Mouse (Mus musculus) midbrain, postnatal 0 days (tissue): Measurements from ENCODE around the gene Noct. TPM values are rescaled to one million over a fixed set of nuclear protein-coding genes. Genes with fewer than 3 reads are reported as not detected.

Experiments used
- ATAC-seq: fragments of 200-750 bp; cut with Nextera tagmentation; 2 replicates; pipeline ENCODE4 v1.8.0; 2017; ENCODE audit warnings: moderate number of reproducible peaks, mild to moderate bottlenecking, moderate TSS enrichment, moderate library complexity; ENCODE audit not compliant: low FRiP score
- DNase-seq: peaks from one replicate; pipeline ENCODE4 v3.0.0-alpha.2; 2015; ENCODE audit warnings: low spot score
- H3K27ac ChIP-seq: fragments of 300-500 bp; sonication (generic); 2 replicates; pipeline ENCODE4 v1.5.1; 2014; ENCODE audit warnings: low read depth, mild to moderate bottlenecking, low read length, mixed read lengths
- H3K27me3 ChIP-seq: fragments of 300-500 bp; sonication (generic); 2 replicates; pipeline ENCODE4 v1.6.1; 2014; ENCODE audit warnings: low read length, control low read depth, mixed read lengths; ENCODE audit not compliant: insufficient read depth
- H3K36me3 ChIP-seq: fragments of 300-500 bp; sonication (generic); 2 replicates; pipeline ENCODE4 v1.6.1; 2014; ENCODE audit warnings: low read length, control low read depth, mixed read lengths; ENCODE audit not compliant: insufficient read depth
- H3K4me1 ChIP-seq: fragments of 300-500 bp; sonication (generic); 2 replicates; pipeline ENCODE4 v1.6.1; 2014; ENCODE audit warnings: mild to moderate bottlenecking, control low read depth, antibody characterized with exemption, low read length, mixed read lengths; ENCODE audit not compliant: insufficient read depth
- H3K4me2 ChIP-seq: fragments of 300-500 bp; sonication (generic); 2 replicates; pipeline ENCODE4 v1.6.1; 2014; ENCODE audit warnings: low read depth, mild to moderate bottlenecking, low read length, mixed read lengths; ENCODE audit not compliant: poor library complexity, severe bottlenecking
- H3K4me3 ChIP-seq: fragments of 300-500 bp; sonication (generic); 2 replicates; pipeline ENCODE4 v1.5.1; 2014; ENCODE audit warnings: low read depth, mild to moderate bottlenecking, low read length, moderate library complexity
- H3K9ac ChIP-seq: fragments of 300-500 bp; sonication (generic); replicated peaks from 2 replicates; pipeline ENCODE4 v1.6.1; 2014; ENCODE audit warnings: mild to moderate bottlenecking, low read length, moderate library complexity, mixed read lengths; ENCODE audit not compliant: poor library complexity, severe bottlenecking
- H3K9me3 ChIP-seq: fragments of 300-500 bp; sonication (generic); 2 replicates; pipeline ENCODE4 v1.6.1; 2016; ENCODE audit warnings: low read length, control low read depth
- CTCF ChIP-seq: IDR thresholded peaks from 2 replicates; pipeline ENCODE4 v1.5.1; 2016; ENCODE audit warnings: antibody characterized with exemption, mild to moderate bottlenecking
- WGBS: fragments of 180-500 bp; shearing (Covaris S2); extraction: QIAGEN DNeasy Blood & Tissue Kit; methylation state at CpG from one replicate; pipeline ENCODE4 v1.1.7; 2014; 5-methylcytosine and 5-hydroxymethylcytosine counted together
- polyA plus RNA-seq: library from polyadenylated mRNA; unstranded; fragments of >200 nt; fragmentation: Nextera tagmentation; extraction: Ambion mirVana; gene quantifications from 2 replicates; pipeline ENCODE4 v1.2.1, GENCODE M21; 2015
- total RNA-seq: library from RNA; depleted of rRNA; stranded (reverse); fragments of >200 nt; gene quantifications from 2 replicates; pipeline ENCODE4 v1.2.3, GENCODE M21; 2014

The Noct gene
- total and polyA plus RNA-seq, 2 experiments from 2014 or later: 36.7 to 50.0 TPM

- H3K4me3 ChIP-seq: no peak overlapping the region
- 91% methylated on average over 12 of the region's 12 CpGs for whole genome bisulfite sequencing
- ATAC-seq (no peak), DNase-seq (no peak)
- peaks cover 45% of the 10 kb centered on the region for H3K36me3 ChIP-seq
- H3K27me3 ChIP-seq: no peaks in the 10 kb centered on the region
- H3K9ac ChIP-seq: no peak overlapping the region
- TF ChIP-seq CTCF: no peak
- no peaks in the 10 kb centered on the region for H3K4me1 ChIP-seq
- no peak overlapping the region for H3K27ac ChIP-seq
- no peaks in the 10 kb centered on the region for H3K9me3 ChIP-seq
- H3K4me2 ChIP-seq: no peak overlapping the region
These were observed 32.2 kb downstream of the Noct start for GRCm38 (mm10) chr3:51256450-51256849.

- TF ChIP-seq CTCF: no peak
- ATAC-seq (no peak), DNase-seq (no peak)
- no peaks in the 10 kb centered on the region for H3K9me3 ChIP-seq
- H3K36me3 ChIP-seq: peaks cover 49% of the 10 kb centered on the region
- 92% methylated on average over 5 of the region's 5 CpGs for WGBS
- H3K4me3 ChIP-seq: no peak overlapping the region
- H3K27me3 ChIP-seq: no peaks in the 10 kb centered on the region
- no peak overlapping the region for H3K27ac ChIP-seq
- H3K4me1 ChIP-seq: no peaks in the 10 kb centered on the region
- H3K9ac ChIP-seq: no peak overlapping the region
- H3K4me2 ChIP-seq: no peak overlapping the region
These were observed 33.8 kb downstream of the Noct start for GRCm38 (mm10) chr3:51258070-51258469.

GRCm38 (mm10) chr3:51262942-51263341 lies 38.7 kb downstream of the Noct start:
- TF ChIP-seq CTCF: no peak
- H3K36me3 ChIP-seq: peaks cover 37% of the 10 kb centered on the region

GRCm38 (mm10) chr3:51268434-51268833 lies 44.2 kb downstream of the Noct start:
- Histone ChIP-seq H3K9me3 (no peaks in the 10 kb centered on the region), H3K27ac (no peak overlapping the region), H3K4me1 (no peaks in the 10 kb centered on the region), H3K4me3 (no peak overlapping the region), H3K27me3 (no peaks in the 10 kb centered on the region), H3K4me2 (no peak overlapping the region), H3K9ac (no peak overlapping the region), H3K36me3 (peaks cover 13% of the 10 kb centered on the region; the same call in 1 of the 2 replicates)
- TF ChIP-seq CTCF: no peak
- DNase-seq (no peak), ATAC-seq (no peak)
- 90% methylated on average over 12 of the region's 12 CpGs for WGBS

More at GRCm38 (mm10) chr3:51262942-51263341, 38.7 kb downstream of the Noct start:
- no peak overlapping the region for H3K27ac ChIP-seq
- no peak overlapping the region for H3K4me3 ChIP-seq
- H3K9ac ChIP-seq: no peak overlapping the region
- H3K9me3 ChIP-seq: no peaks in the 10 kb centered on the region
- H3K27me3 ChIP-seq: no peaks in the 10 kb centered on the region
- H3K4me2 ChIP-seq: no peak overlapping the region
- DNase-seq: no peak
- H3K4me1 ChIP-seq: no peaks in the 10 kb centered on the region
- no peak for ATAC-seq
- 94% methylated on average over 8 of the region's 8 CpGs for WGBS

GRCm38 (mm10) chr3:51270069-51270817 lies 46.0 kb downstream of the Noct start:
- TF ChIP-seq CTCF: no peak

GRCm38 (mm10) chr3:51275956-51276398 lies 51.7 kb downstream of the Noct start:
- peak overlapping the region; percentile 99 for H3K4me3 ChIP-seq
- 0 out of 2 replicates have a peak, but pooled peaks cover 3% of the 10 kb centered on the region for H3K4me1 ChIP-seq
- under 1% methylated on average over 33 of the region's 33 CpGs for WGBS
- H3K9me3 ChIP-seq: no peaks in the 10 kb centered on the region
- peak overlapping the region; percentile 80 for H3K9ac ChIP-seq
- TF ChIP-seq CTCF: no peak
- peak overlapping the region; percentile 68 for H3K4me2 ChIP-seq
- no peaks in the 10 kb centered on the region for H3K27me3 ChIP-seq
- H3K36me3 ChIP-seq: no peaks in the 10 kb centered on the region
- ATAC-seq (peak; percentile 97), DNase-seq (peak; percentile 99)
- H3K27ac ChIP-seq: peak overlapping the region; percentile 95

More at GRCm38 (mm10) chr3:51270069-51270817, 46.0 kb downstream of the Noct start:
- Histone ChIP-seq H3K36me3 (no peaks in the 10 kb centered on the region), H3K9ac (no peak overlapping the region), H3K4me1 (0 out of 2 replicates have a peak, but pooled peaks cover 2% of the 10 kb centered on the region), H3K4me3 (no peak overlapping the region), H3K27me3 (no peaks in the 10 kb centered on the region), H3K9me3 (no peaks in the 10 kb centered on the region), H3K27ac (no peak overlapping the region), H3K4me2 (no peak overlapping the region)
- DNase-seq: no peak
- WGBS: 88% methylated on average over 12 of the region's 12 CpGs
- ATAC-seq: no peak
